Mouse (Mus musculus) CH12.LX (cell line): ENCODE measurements around the gene Xrcc6. TPM values are rescaled to one million over a fixed set of nuclear protein-coding genes. Genes with fewer than 3 reads are reported as not detected.

Source experiments
- DNase-seq: peaks from one replicate; pipeline ENCODE4 v3.0.0-alpha.2; 2013; ENCODE audit errors: extremely low read depth
- H3K27ac ChIP-seq: 2 replicates; pipeline ENCODE4 v1.5.1; 2012; ENCODE audit warnings: low read depth, mild to moderate bottlenecking, control low read depth, moderate library complexity; ENCODE audit not compliant: insufficient read depth
- H3K27me3 ChIP-seq: replicated peaks from 2 replicates; pipeline ENCODE3; 2012; ENCODE audit warnings: inconsistent platforms
- H3K36me3 ChIP-seq, 2 experiments: replicated peaks in 1 of 2; 2 replicates each; pipeline versions ENCODE3 to v1.6.1; 2012; ENCODE audit warnings: inconsistent platforms in 1 of 2, low read length in 1 of 2, mild to moderate bottlenecking in 1 of 2, mixed read lengths in 1 of 2, moderate library complexity in 1 of 2; ENCODE audit not compliant: control insufficient read depth in 1 of 2, insufficient read depth in 1 of 2
- H3K4me1 ChIP-seq, 2 experiments: 2 replicates each; pipeline ENCODE4 v1.6.1; 2012; ENCODE audit warnings: inconsistent platforms in 1 of 2, moderate library complexity in 1 of 2; ENCODE audit not compliant: insufficient read depth in 2 of 2, control insufficient read depth in 1 of 2
- H3K4me2 ChIP-seq: 2 replicates; pipeline ENCODE4 v1.6.1; 2012; ENCODE audit warnings: low read depth, mild to moderate bottlenecking, control low read depth; ENCODE audit not compliant: poor library complexity, insufficient read depth, severe bottlenecking
- H3K4me3 ChIP-seq, 3 experiments: fragments of 150-350 bp in 1 of 3; sonication (generic) in 1 of 3; replicated peaks in 1 of 3; 2 replicates each; pipeline versions ENCODE3 to v1.5.1; 2011 to 2012; ENCODE audit warnings: low read depth in 2 of 3, low read length in 2 of 3, mild to moderate bottlenecking in 2 of 3, moderate library complexity in 2 of 3, control low read depth in 1 of 3, improper control_type of control experiment in 1 of 3, inconsistent platforms in 1 of 3, mixed read lengths in 1 of 3; ENCODE audit not compliant: poor library complexity in 1 of 3
- H3K79me2 ChIP-seq: replicated peaks from 2 replicates; pipeline ENCODE4 v1.6.1; 2012; ENCODE audit warnings: mild to moderate bottlenecking, moderate library complexity; ENCODE audit not compliant: control insufficient read depth, poor library complexity, insufficient read depth, severe bottlenecking; ENCODE audit errors: extremely low read depth
- H3K9ac ChIP-seq: 2 replicates; pipeline ENCODE4 v1.6.1; 2012; ENCODE audit warnings: low read depth, mild to moderate bottlenecking, control low read depth, moderate library complexity; ENCODE audit not compliant: insufficient read depth
- H3K9me3 ChIP-seq: replicated peaks from 2 replicates; pipeline ENCODE3; 2012; ENCODE audit warnings: low read length, inconsistent platforms, mixed read lengths
- BHLHE40 ChIP-seq: IDR thresholded peaks from 2 replicates; pipeline ENCODE4 v1.6.1; 2011; ENCODE audit warnings: mild to moderate bottlenecking, low read depth, low read length, improper control_type of control experiment
- CTCF ChIP-seq, 2 experiments: IDR thresholded peaks in 1 of 2; conservative IDR thresholded peaks in 1 of 2; 2 replicates each; pipeline ENCODE4 v1.5.1; 2011 to 2012; ENCODE audit warnings: low read depth in 2 of 2, low read length in 2 of 2, improper control_type of control experiment in 1 of 2, inconsistent platforms in 1 of 2, mild to moderate bottlenecking in 1 of 2, moderate library complexity in 1 of 2
- ELF1 ChIP-seq: IDR thresholded peaks from 2 replicates; pipeline ENCODE4 v1.6.1; 2014; ENCODE audit warnings: low read depth, mild to moderate bottlenecking, inconsistent platforms, low read length, improper control_type of control experiment
- IRF4 ChIP-seq: IDR thresholded peaks from 2 replicates; pipeline ENCODE4 v1.6.1; 2014; ENCODE audit warnings: low read depth, mild to moderate bottlenecking, inconsistent platforms, low read length, improper control_type of control experiment
- JUN ChIP-seq: IDR thresholded peaks from 2 replicates; pipeline ENCODE4 v1.6.1; 2011; ENCODE audit warnings: low read depth, mild to moderate bottlenecking, low read length, improper control_type of control experiment, moderate library complexity; ENCODE audit not compliant: insufficient read depth
- MAFK ChIP-seq: IDR thresholded peaks from 2 replicates; pipeline ENCODE4 v1.6.1; 2011; ENCODE audit warnings: low read length, improper control_type of control experiment; ENCODE audit not compliant: insufficient replicate concordance
- MAX ChIP-seq: IDR thresholded peaks from 2 replicates; pipeline ENCODE4 v1.6.1; 2011; ENCODE audit warnings: low read length, improper control_type of control experiment
- MEF2A ChIP-seq: IDR thresholded peaks from 2 replicates; pipeline ENCODE4 v1.6.1; 2014; ENCODE audit warnings: low read depth, mild to moderate bottlenecking, inconsistent platforms, low read length, improper control_type of control experiment, borderline replicate concordance
- PAX5 ChIP-seq: IDR thresholded peaks from 2 replicates; pipeline ENCODE4 v1.6.1; 2012; ENCODE audit warnings: low read length, inconsistent platforms, mixed read lengths
- POLR2AphosphoS2 ChIP-seq: IDR thresholded peaks from 2 replicates; pipeline ENCODE4 v1.6.1; 2011; ENCODE audit warnings: low read depth, low read length, improper control_type of control experiment
- RAD21 ChIP-seq: IDR thresholded peaks from 2 replicates; pipeline ENCODE4 v1.6.1; 2011; ENCODE audit warnings: low read depth, mild to moderate bottlenecking, low read length, improper control_type of control experiment, moderate library complexity
- SIN3A ChIP-seq: IDR thresholded peaks from 2 replicates; pipeline ENCODE4 v1.6.1; 2012; ENCODE audit warnings: low read length, improper control_type of control experiment, inconsistent platforms
- SMC3 ChIP-seq: IDR thresholded peaks from 2 replicates; pipeline ENCODE4 v1.6.1; 2011; ENCODE audit warnings: low read depth, low read length, improper control_type of control experiment
- TCF12 ChIP-seq: IDR thresholded peaks from 2 replicates; pipeline ENCODE4 v1.6.1; 2014; ENCODE audit warnings: low read depth, mild to moderate bottlenecking, inconsistent platforms, low read length, improper control_type of control experiment
- ZC3H11A ChIP-seq: IDR thresholded peaks from 2 replicates; pipeline ENCODE4 v1.6.1; 2012; ENCODE audit warnings: low read depth, mild to moderate bottlenecking, inconsistent platforms, low read length, improper control_type of control experiment
- ZMIZ1 ChIP-seq: IDR thresholded peaks from 2 replicates; pipeline ENCODE4 v1.6.1; 2012; ENCODE audit warnings: low read depth, mild to moderate bottlenecking, inconsistent platforms, low read length, improper control_type of control experiment
- dilution Hi-C: fragments of 300-500 bp; cut with MboI; formaldehyde crosslinking; loops from 2 replicates; pipeline ENCODE4 v1.14.3; 2020; ENCODE audit warnings: low sequenced_read_pairs; ENCODE audit not compliant: extremely low pct_unique_long_range_greater_than_20kb, extremely low pct_ligation_motif_present
- in situ Hi-C: fragments of 300-500 bp; cut with MboI; formaldehyde crosslinking; loops from 3 replicates; pipeline ENCODE4 v1.14.3; 2019; ENCODE audit warnings: low sequenced_read_pairs, low pct_ligation_motif_present, low pct_unique_long_range_greater_than_20kb, mixed read lengths
- polyA plus RNA-seq: library from polyadenylated mRNA; unstranded; fragments of >175 nt; gene quantifications from 2 replicates; pipeline ENCODE4 v1.2.1, GENCODE M21; 2012; ENCODE audit warnings: low read depth; ENCODE audit not compliant: insufficient read length
- total RNA-seq, 2 experiments: library from RNA; depleted of rRNA; stranded (reverse); fragments of 300-350 nt in 1 of 2; fragments of >200 nt in 1 of 2; gene quantifications; 2 replicates each; pipeline ENCODE4 v1.2.3; 2012 to 2014

The Xrcc6 gene
- total and polyA plus RNA-seq, 3 experiments, result 67.3 to 83.5 (median 80.8) TPM

GRCm38 (mm10) chr15:82079883-82080282 is 92.2 kb downstream of the Xrcc6 start:
- TF ChIP-seq JUN (no peak), MAX (no peak), ZMIZ1 (no peak), MEF2A (no peak), SIN3A (no peak), MAFK (no peak), IRF4 (no peak)

GRCm38 (mm10) chr15:82081161-82081560 is 93.5 kb downstream of the Xrcc6 start:
- in situ Hi-C loops, result no loop called here
- no peak overlapping the region for H3K4me3 ChIP-seq
- peaks cover 3 to 6% of the 10 kb centered on the region in 2 experiments; a peak in 2 of 4 replicates for H3K4me1 ChIP-seq
- H3K9ac ChIP-seq, result no peak overlapping the region
- TF ChIP-seq MAFK, result no peak
- TF ChIP-seq BHLHE40, result no peak
- peak; percentile 10; the same call in 1 of the 2 replicates for TF ChIP-seq ZC3H11A
- peak in 1 of 2 experiments; percentile 96; a peak in 2 of 4 replicates for TF ChIP-seq CTCF (conservative IDR thresholded peaks at IDR 0.05 in 1 of 2, IDR thresholded peaks at IDR 0.05 in 1 of 2; ENCODE audit: low read depth in 2 of 2, low read length in 2 of 2)
- peak; percentile 72 for TF ChIP-seq SMC3
- TF ChIP-seq PAX5, result no peak
- peak; percentile 78 for TF ChIP-seq RAD21
- TF ChIP-seq TCF12, result 0 out of 2 replicates have a peak, but pooled peaks have one; percentile 33
- peak; percentile 38; the same call in 1 of the 2 replicates for TF ChIP-seq IRF4
- 0 out of 2 replicates have a peak, but pooled peaks have one; percentile 21 for TF ChIP-seq ELF1
- no peak for TF ChIP-seq POLR2AphosphoS2
- DNase-seq, result peak; percentile 63
- H3K27ac ChIP-seq, result no peak overlapping the region
- peaks cover 35% of the 10 kb centered on the region for H3K27me3 ChIP-seq
- no peaks in the 10 kb centered on the region for H3K36me3 ChIP-seq
- dilution Hi-C loops, result no loop called here
- no peaks in the 10 kb centered on the region for H3K9me3 ChIP-seq
- no peaks in the 10 kb centered on the region for H3K79me2 ChIP-seq
- H3K4me2 ChIP-seq, result no peak overlapping the region; the same call in 1 of the 2 replicates

More at GRCm38 (mm10) chr15:82079883-82080282, 92.2 kb downstream of the Xrcc6 start:
- H3K36me3 ChIP-seq, result no peaks in the 10 kb centered on the region
- H3K4me2 ChIP-seq, result no peak overlapping the region
- H3K79me2 ChIP-seq, result no peaks in the 10 kb centered on the region
- no peak overlapping the region for H3K4me3 ChIP-seq
- DNase-seq, result no peak
- H3K9me3 ChIP-seq, result no peaks in the 10 kb centered on the region
- no peak overlapping the region for H3K9ac ChIP-seq
- H3K27me3 ChIP-seq, result peaks cover 25% of the 10 kb centered on the region
- dilution Hi-C loops (no loop called here), in situ Hi-C loops (no loop called here)
- H3K27ac ChIP-seq, result no peak overlapping the region
- peaks cover 3 to 6% of the 10 kb centered on the region in 2 experiments; a peak in 2 of 4 replicates for H3K4me1 ChIP-seq
